Mouse (Mus musculus): ENCODE data around the gene Pi4kb. TPM values are rescaled to one million over a fixed set of nuclear protein-coding genes. Genes with fewer than 3 reads are reported as not detected.
"Not testable (repeated sequence)": the region's sequence is repeated elsewhere in the genome, so short reads cannot be mapped to it uniquely, and the experiment has no call there.

The Pi4kb gene
- total RNA-seq, 2 experiments from 2014 or later, result 14.4 to 21.9 TPM

DNA sequence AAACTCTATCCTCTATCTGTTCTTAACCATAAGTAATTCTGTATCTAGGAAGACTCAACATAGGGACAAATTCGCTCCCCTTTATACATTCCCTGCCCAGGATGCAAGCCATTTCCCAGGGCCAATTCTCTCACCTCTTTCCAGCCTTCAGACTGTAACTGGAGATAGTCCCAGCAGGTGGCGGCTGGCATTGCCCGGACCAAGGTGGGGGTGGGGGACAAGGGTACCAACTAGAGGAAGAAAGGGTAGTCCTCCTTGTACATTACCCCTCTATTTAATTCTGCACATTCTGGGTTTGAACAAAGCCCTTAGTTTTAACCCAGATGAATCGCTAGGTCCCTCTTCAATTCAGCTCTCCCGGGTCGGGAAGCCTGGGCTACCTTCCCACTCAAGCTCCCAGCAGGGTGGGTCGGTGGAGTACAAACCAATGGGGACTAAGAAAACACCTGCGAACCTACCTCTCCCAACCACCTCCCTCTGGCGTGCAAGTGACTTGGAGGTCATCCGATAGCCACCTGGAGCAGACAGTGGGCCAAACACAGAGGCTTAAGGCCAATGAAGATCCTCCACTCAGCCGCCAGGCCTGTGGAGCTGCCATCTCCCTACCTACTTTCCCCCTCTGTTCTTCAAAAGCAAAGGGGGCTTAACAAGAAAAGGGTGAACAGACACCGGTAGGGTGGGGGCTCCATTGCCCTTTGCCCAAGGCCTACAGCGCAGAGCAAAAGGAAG is 39.3 kb downstream of the Pi4kb start:
- ATAC-seq (replicated peaks; ENCODE audit: low FRiP score, poor library complexity, severe bottlenecking), result no peak

DNA sequence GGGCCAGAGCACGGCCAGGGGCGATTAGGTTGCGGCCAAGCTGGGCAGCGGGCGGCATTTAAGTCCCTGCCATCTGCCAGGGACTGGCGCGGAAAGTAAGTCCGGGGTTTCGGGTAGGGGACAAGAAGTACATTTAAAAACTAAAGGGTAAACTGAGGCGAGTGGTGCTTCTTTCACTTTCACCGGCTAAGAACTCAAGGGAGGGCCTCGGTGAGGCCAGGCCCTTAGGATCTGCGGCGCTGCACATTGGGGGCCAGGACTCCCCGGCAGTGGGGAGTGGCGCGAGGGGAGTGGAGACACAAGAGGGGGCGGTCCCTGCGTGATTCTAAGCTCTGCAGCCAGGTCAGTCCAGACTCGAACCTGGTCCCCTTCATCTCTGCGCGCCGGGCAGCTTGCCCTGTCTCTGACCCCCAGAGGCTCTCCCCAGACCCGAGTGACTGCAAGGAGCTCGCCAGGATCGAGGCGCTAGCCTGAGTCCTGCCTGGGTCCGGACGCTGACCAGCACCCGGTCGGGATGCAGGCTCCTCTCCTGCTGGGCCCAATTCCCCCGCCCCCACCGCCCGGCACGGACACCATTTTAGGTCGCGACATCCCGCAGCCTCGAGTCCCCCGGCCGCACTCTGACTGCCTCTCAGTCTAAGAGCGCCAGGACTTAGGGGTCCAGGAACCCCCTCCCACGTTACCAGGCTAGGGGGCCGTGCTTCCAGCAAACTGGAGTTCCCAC is 40.1 kb downstream of the Pi4kb start:
- ATAC-seq (replicated peaks; ENCODE audit: low FRiP score, poor library complexity, severe bottlenecking), result peak; percentile 24

DNA sequence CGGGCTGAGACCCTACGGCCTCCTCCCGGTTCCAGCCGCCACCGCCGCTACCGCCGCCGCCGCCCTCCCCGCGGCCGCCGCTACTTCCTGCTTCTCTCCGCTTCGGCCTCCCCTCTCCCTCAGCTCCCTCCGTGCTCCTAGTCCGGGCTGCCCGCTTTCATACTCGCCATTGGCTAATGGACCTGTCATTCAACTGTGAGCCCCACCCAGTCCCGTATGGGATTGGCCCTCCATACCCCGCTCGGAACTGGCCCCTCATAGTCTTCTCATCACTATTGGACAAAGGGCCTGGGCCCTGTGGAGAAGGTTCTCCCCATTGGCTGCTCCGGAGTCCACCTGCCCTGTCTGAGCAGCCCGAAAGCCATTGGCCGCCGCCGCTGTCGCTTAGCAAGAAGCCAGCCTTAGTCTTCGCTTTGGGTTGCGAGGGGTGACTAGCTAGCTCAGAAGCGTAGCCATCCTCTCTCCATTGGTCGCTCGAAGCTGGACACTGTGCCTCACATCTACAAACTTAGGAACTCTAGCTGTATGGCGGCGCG is 40.9 kb downstream of the Pi4kb start, which contains the start of gene Zfp687:
Gene Zfp687, minus strand, starts transcription at position 112 of the 536 bp plus-strand sequence.
- ATAC-seq (replicated peaks; ENCODE audit: low FRiP score, poor library complexity, severe bottlenecking), result peak; percentile 85

DNA sequence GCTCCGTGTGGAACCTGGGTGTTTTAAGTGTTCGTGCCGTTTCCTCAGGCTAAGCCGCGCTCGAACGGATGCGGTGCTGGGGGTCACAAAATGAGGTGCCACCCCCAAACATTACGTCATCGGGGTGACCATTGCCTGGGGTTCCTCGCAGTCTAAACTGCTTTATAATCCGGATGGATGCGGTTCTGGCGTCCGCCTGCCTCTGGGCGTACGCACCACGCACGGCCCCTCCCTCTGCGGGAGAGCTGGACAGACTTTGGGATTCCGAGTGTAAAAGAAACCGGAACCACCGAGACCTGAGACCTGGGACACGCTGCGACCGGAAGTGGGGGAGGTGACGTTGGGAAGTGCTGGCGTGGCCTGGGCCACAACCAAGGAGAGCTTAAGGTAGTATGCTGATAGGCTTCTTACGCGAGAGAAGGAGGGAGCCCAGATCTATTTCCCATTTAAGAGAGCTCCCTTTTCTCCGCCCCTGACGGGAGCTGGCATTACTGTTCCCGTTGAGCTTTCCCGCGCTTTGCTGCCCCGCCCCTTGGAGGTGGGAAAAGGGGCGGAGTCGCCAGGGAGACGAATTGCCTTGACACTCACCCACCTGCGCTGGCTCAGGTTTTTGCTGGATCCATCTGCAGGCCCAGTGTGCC is 41.5 kb downstream of the Pi4kb start:
- peak; percentile 68 for ATAC-seq (replicated peaks; ENCODE audit: low FRiP score, poor library complexity, severe bottlenecking)

DNA sequence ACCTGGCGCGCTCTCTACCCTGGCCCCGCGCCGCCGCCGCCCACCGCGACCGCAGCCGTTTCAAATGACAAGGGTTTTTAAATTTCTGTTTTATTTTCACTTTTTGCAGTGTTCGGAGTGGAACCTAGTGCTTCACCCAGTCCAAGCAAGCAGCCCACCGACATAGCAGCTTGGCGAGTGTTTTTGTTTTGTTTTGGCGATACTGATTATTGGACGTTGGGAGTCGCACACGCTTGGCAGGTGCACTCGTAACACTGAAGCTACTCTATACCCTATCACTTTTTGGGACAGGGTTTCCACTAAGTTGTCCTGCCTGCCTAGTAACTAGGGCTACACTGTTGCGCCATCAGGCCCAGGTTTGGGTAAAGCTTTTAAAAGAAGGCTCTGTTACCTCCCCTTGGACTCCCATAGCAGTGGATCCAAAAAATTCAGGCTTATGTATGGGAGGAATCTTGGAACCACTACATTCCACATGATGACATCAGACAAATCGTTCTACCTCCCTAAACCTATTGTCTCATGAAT is 42.1 kb downstream of the Pi4kb start:
- no peak for ATAC-seq (replicated peaks; ENCODE audit: low FRiP score, poor library complexity, severe bottlenecking)

DNA sequence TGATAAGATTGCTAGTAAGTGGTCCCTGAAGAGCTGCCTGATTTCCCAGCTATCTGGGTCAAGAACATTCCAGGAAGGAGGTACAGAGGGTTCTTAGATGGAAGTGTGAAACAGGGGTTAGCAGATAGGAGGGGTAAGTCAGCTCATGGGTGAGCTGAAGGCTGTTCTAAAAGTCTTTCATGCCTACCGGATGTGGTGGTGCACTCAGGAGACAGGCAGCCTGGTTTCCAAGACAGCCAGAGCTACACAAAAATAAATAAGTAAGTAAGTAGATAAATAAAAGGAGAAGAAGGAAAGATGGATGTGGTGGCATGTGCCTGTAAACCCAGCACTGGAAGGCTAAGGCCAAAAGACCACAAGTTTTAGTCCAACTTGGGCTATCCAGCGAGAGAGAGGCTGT is 44.2 kb downstream of the Pi4kb start:
- no peak for ATAC-seq (replicated peaks; ENCODE audit: low FRiP score, poor library complexity, severe bottlenecking)

DNA sequence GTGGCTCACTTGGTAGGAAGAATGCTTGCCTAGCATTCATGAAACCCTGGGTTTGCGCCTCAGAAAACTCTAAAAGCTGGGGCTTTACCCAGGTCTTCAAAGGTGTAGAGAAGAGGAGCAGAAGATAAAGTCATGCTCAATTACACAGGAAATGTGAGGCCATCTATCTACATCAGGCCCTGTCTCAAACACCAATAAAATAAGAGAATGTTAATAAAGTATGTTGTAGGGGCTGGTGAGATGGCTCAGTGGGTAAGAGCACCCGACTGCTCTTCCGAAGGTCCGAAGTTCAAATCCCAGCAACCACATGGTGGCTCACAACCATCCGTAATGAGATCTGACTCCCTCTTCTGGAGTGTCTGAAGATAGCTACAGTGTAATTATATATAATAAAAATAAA is 46.4 kb downstream of the Pi4kb start:
- not testable (repeated sequence) for ATAC-seq (replicated peaks; ENCODE audit: low FRiP score, poor library complexity, severe bottlenecking)

DNA sequence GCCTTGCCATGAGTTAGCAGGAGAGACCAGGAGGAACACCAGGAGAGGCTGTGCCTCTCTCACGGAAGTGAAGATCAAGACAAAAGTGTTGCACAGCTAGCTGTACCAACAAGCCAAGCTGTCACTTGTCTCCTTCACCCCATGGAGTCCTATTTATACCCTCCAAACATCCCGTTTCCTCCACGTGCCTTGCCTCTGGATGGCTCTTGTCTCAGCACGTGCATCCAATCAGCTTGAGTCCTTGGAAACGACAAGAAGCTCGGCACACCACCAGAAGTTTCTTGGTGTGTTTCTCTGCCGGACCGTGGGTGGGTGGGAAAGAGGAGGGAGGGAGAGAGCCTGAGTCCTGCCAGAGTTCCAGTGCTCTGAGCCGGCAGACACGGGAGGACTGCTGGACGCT is 50.0 kb downstream of the Pi4kb start:
- ATAC-seq (replicated peaks; ENCODE audit: low FRiP score, poor library complexity, severe bottlenecking), result no peak

DNA sequence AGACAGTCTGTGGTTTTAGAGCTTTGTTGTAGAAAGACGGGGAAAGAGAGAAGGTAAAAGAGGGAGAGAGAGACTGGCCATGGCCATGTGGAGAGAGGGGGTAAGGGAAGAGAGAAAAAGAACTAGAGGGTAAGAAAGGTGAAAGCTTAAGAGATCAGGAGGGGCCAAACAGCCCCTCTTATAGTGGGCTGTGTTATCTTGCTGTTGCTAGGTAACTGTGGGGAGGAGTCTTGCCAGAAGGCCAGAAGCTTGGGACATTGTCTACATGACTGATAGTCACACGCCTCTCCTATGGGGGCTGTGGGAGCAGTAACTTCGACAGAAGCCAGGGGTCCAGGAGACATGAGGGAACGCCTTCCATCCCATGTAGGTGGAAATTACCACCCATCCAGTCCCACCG is 50.7 kb downstream of the Pi4kb start:
- no peak for ATAC-seq (replicated peaks; ENCODE audit: low FRiP score, poor library complexity, severe bottlenecking)

DNA sequence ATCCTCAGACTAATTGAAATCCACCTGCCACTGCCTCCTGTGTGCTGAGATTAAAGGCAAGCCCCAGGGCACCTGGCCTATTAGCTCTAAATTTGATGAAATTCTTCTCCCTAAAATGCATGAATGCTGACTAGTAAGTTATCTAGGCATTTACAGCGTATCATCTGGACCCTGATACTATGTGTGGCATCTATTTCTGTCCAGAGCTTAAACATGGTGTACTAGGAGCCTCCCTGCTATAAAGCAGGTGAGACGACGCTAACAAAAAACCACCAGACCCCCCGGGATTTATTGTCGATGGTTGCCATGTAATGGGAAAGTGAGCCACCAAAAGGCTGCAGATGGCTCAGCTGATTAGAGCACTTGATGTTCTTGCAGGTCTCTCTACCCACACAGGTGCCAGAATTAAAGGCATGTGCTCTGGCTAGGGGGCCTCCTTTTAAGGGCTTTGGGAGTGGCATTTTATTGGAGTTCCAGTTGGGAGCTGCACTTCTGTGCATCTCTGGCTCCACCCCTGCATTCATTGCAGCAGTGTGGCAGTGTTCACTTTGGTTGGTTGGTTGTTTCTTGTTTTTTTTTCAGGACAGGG is 52.6 kb downstream of the Pi4kb start:
- ATAC-seq (replicated peaks; ENCODE audit: low FRiP score, poor library complexity, severe bottlenecking), result no peak

DNA sequence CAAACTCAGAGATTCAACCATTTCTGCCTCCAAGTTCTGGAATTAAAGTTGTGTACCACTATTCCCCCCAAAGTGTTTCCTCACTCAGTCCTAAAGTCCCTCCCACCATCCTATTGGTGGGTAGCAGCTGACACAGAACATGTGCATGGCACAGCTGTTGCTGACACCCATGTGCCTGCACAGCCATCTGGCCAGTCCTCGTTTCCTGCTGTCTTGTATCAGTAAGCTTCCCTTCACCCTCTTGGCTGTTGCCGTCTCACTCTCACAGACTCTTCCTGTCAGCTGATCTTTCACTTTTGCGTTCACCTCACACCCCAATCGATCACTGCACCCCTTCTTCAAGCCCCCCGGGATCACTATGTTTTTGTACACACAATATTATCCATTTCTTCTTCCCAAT is 53.2 kb downstream of the Pi4kb start:
- ATAC-seq (replicated peaks; ENCODE audit: low FRiP score, poor library complexity, severe bottlenecking), result no peak

DNA sequence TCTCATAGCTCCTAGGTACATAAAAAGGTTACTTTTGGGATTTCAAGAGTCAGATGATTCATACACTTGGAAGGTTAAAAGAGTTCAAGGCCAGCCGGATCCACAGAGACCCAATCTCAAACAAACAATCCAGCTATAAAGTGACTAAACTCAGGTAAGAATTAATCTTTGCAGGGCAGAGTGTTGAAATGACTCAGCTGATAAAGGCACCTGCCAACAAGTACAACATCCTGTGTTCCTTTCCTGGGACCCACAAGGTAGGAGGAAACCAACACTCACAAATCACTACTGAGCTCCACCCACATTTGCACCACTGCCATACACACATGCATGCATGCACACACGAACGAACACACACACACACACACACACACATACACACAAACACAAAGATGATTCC is 54.1 kb downstream of the Pi4kb start:
- ATAC-seq (replicated peaks; ENCODE audit: low FRiP score, poor library complexity, severe bottlenecking), result no peak

DNA sequence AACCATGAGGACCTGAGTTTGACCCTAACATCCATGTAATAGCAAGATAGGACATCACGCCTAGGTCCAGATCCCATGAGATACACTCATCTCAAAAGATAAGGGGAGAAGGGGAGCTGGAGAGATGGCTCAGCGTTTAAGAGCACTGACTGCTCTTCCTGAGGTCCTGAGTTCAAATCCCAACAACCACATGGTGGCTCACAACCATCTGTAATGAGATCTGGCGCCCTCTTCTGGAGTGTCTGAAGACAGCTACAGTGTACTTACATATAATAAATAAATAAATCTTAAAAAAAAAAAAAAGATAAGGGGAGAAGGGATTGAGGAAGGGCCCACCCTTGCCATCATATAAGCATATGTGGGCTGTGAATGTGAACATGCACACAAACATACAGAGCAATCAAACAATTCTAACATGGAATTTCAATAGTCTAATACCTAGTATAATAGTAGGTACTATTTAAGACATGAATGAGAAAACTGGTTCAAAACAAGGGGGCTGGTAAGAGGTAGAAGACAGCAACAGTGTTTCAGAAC is 54.8 kb downstream of the Pi4kb start:
- ATAC-seq (replicated peaks; ENCODE audit: low FRiP score, poor library complexity, severe bottlenecking), result not testable (repeated sequence)

DNA sequence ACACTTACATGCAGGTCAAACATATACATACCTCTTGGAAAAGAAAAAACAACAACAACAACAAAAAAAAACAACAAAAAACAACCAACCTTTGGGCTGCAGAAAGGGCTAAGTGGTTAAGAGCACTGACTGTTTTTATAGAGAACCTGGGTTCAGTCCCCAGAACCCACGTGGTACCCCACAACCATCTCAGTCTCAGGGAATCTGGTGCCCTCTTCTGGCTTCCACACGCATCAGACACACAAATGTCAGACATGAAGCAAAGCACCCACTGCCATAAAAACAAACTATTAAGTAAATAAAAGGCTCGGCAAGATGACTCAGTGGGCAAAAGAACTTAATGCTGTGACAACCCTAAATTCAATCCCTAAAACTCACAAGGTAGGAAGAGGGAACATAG is 55.4 kb downstream of the Pi4kb start:
- no peak for ATAC-seq (replicated peaks; ENCODE audit: low FRiP score, poor library complexity, severe bottlenecking)

DNA sequence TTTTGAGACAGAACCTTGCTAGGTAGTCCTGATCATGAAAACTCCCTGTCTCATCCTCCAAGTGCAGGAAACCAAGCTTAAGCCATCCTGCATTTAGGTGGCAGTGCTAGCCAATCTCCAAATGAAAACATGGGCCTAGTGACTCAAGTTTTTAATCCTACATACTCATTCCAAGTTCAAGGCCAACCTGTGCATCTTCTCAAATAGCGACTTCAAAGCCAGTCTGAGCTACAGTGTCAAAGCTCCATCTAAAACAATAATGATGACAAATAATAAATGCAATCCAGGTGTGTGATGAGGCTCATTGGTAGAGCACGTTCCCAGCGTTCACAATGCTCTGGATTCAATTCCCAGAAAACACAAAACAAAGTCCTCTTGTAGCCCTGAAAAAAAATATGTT is 67.1 kb downstream of the Pi4kb start:
- ATAC-seq (replicated peaks; ENCODE audit: low FRiP score, poor library complexity, severe bottlenecking), result no peak

DNA sequence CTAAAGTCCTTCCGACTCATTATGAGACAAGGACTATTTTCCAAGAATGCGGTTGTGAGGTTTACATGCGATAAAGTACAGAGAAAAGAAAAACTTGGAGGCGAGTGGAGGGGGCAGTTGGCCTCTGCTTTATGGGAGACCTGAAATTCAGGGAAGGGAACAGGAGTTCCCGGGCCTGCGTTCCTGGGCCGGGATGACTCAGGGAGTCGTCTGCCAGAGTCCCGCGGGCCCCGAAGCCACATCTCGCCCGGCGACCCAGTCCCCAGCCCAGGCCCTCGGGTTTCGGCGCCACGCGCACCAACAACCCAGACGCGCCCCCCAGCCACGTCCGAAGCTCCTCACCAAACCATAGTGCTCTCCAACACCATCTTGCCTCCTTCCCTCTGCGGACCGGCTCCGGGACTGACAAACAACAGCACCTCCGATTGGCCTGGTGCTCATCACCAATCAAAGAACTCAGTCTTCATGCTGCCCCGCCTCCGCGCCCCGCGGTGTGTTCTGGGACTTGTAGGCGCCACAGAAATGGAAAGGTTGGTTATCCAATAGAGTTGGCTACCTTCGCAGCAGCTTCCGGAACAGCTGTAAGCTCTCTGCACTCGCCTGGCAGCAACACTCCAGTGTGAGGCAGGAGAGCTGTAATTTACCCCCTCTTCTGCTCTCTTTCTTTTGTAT is 67.8 kb downstream of the Pi4kb start, which contains the start of gene Psmd4:
Gene Psmd4, minus strand, starts transcription at position 449 of the 672 bp plus-strand sequence.
- ATAC-seq (replicated peaks; ENCODE audit: low FRiP score, poor library complexity, severe bottlenecking), result peak; percentile 96

DNA sequence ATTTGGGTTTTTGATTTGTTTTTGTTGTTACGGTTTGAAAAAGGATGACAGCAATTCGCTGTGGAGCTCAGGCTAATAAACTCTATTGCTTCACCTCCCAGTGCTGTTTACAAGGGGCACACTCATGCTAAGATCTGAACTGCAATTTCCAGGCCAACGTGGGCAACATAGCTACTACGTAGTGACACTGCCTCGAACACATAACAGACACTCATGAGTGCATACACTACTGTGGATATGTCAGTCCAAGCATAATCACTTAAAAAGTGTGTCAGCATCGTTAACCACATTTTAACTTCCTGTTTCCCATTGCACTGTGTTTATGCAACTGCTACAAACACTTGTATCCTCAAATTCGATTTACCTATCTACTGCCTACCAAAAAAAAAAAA is 68.3 kb downstream of the Pi4kb start:
- peak; percentile 50 for ATAC-seq (replicated peaks; ENCODE audit: low FRiP score, poor library complexity, severe bottlenecking)

DNA sequence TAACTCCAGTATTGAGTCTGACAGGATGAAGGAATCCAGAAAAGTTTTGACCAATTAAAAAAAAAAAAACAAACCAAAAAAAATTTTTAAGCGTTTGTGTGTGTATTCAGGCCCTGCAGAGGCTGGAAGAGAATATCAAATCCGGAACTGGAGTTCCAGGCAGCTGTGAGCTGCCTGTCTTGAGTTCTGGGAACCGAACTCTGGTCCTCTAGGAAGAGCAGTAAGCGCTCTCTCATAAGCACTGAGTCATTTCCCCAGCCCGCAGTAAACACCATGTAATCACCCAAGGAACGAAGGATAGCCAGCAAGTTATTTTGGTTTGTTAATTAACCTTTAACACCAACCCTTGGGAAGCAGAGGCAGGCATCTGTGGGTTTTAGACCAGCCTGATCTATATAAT is 68.7 kb downstream of the Pi4kb start:
- ATAC-seq (replicated peaks; ENCODE audit: low FRiP score, poor library complexity, severe bottlenecking), result no peak

DNA sequence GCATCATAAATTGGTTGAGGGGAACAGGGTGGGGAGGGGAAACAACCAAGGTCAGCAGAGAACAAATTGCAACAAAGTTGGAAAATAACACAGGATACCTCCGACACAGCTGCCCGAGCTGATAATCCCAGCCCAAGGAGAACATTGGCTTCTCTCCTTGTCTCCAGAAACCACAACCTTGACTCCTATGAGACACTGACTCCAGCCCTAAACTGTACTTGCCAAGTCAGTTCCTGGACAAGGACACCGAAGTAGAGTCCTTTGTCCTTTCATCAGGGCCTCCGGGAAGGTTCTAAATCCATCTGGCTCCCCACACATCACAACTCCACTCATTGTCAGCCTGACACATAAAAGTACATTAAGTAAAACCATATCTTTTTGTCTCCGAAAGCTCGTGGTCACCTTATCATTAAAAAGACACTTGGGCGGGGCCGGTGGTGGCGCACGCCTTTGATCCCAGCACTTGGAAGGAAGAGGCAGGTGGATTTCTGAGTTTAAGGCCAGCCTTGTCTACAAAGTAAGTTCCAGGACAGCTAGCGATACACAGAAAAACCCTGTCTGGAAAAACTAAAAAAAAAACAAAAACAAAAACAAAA is 72.0 kb downstream of the Pi4kb start:
- ATAC-seq (replicated peaks; ENCODE audit: low FRiP score, poor library complexity, severe bottlenecking), result no peak

All from erythroblast, adult 5-6 weeks (primary cell).